Mouse (Mus musculus): Measurements from ENCODE around the gene B4galnt1.

DNA sequence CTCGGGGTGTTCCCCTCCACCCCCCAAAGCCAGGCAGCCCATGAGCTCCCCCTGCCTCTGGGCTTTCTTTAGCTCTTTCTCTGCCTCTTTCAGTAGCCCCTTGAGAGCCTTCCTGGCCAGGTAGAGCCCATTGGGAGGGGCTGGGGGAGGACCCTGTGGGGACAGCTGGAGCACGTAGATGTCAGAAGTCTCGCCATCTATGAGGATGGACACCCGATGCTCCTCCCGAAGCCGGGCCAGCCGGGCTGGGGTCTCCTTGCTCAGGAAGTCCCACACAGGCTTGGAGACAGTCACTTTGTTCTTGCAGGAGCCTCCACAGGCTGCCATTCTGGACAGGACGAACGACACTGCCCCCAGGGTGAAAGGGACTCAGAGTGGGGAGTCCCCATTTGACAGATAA lies 28.0 kb downstream of the B4galnt1 start:
- no peak for TF ChIP-seq EP300 (IDR thresholded peaks at IDR 0.05; ENCODE audit: low read depth)
- no peak for TF ChIP-seq CTCF (IDR thresholded peaks at IDR 0.05; ENCODE audit: low read depth)
